Mouse (Mus musculus) cerebellum, adult (tissue): ENCODE data around the gene R3hdm1.
"Not testable (repeated sequence)": the region's sequence is repeated elsewhere in the genome, so short reads cannot be mapped to it uniquely, and the experiment has no call there.

Experiments
- ATAC-seq: cut with Nextera tagmentation; 2 replicates; pipeline ENCODE4 v1.9.2; 2017; ENCODE audit warnings: mild to moderate bottlenecking, moderate library complexity, mixed read lengths; ENCODE audit not compliant: insufficient number of reproducible peaks, low FRiP score, low TSS enrichment

Gene R3hdm1

GRCm38 (mm10) chr1:128120913-128121627 is 18.0 kb downstream of the R3hdm1 start:
- ATAC-seq: no peak

- not testable (repeated sequence) for ATAC-seq
These were observed 33.1 kb downstream of the R3hdm1 start for GRCm38 (mm10) chr1:128136222-128136621.

- no peak for ATAC-seq
These were observed 37.9 kb downstream of the R3hdm1 start for GRCm38 (mm10) chr1:128141039-128141438.

GRCm38 (mm10) chr1:128141737-128142136 is 38.6 kb downstream of the R3hdm1 start:
- ATAC-seq: no peak

- ATAC-seq: no peak
These were observed 63.9 kb downstream of the R3hdm1 start for GRCm38 (mm10) chr1:128166956-128167355.

GRCm38 (mm10) chr1:128170104-128170503 is 67.0 kb downstream of the R3hdm1 start:
- no peak for ATAC-seq

- no peak for ATAC-seq
These were observed 88.3 kb downstream of the R3hdm1 start for GRCm38 (mm10) chr1:128191426-128191825.

GRCm38 (mm10) chr1:128192369-128192768 is 89.3 kb downstream of the R3hdm1 start:
- ATAC-seq: no peak

- no peak for ATAC-seq
These were observed 90.9 kb downstream of the R3hdm1 start for GRCm38 (mm10) chr1:128194011-128194410.

GRCm38 (mm10) chr1:128197353-128197752 is 94.3 kb downstream of the R3hdm1 start:
- no peak for ATAC-seq

GRCm38 (mm10) chr1:128213261-128213660 is 110.2 kb downstream of the R3hdm1 start:
- no peak for ATAC-seq

GRCm38 (mm10) chr1:128221886-128222285 is 118.8 kb downstream of the R3hdm1 start:
- ATAC-seq: no peak

- ATAC-seq: no peak
These were observed 120.2 kb downstream of the R3hdm1 start for GRCm38 (mm10) chr1:128223304-128223703.

- no peak for ATAC-seq
These were observed 132.1 kb downstream of the R3hdm1 start for GRCm38 (mm10) chr1:128235181-128235580.

GRCm38 (mm10) chr1:128243627-128243995 is 140.5 kb downstream of the R3hdm1 start, which contains the start of gene Ubxn4:
Gene Ubxn4 (plus strand): TSS chr1:128243964.
- no peak for ATAC-seq

GRCm38 (mm10) chr1:128243996-128244726 is 141.1 kb downstream of the R3hdm1 start:
- peak; percentile 99 for ATAC-seq

- peak; percentile 7; the same call in 1 of the 2 replicates for ATAC-seq
These were observed 141.7 kb downstream of the R3hdm1 start for GRCm38 (mm10) chr1:128244727-128245355.

- not testable (repeated sequence) for ATAC-seq
These were observed 164.0 kb downstream of the R3hdm1 start for GRCm38 (mm10) chr1:128267061-128267460.

- no peak for ATAC-seq
These were observed 167.6 kb downstream of the R3hdm1 start for GRCm38 (mm10) chr1:128270731-128271130.

- no peak for ATAC-seq
These were observed 172.8 kb downstream of the R3hdm1 start for GRCm38 (mm10) chr1:128275908-128276307.

GRCm38 (mm10) chr1:128278563-128278962 is 175.5 kb downstream of the R3hdm1 start:
- no peak for ATAC-seq
